Mouse (Mus musculus) ovary, postnatal 10 days (tissue): Measurements from ENCODE around the gene Smim27.
"Not testable (repeated sequence)": the region's sequence is repeated elsewhere in the genome, so short reads cannot be mapped to it uniquely, and the experiment has no call there.

Experiments used
- DNase-seq: peaks from one replicate; pipeline ENCODE4 v3.0.0; 2022; ENCODE audit warnings: low spot score

Gene Smim27

GRCm38 (mm10) chr4:40264321-40264720 is 5.1 kb upstream of the Smim27 start:
- no peak for DNase-seq

GRCm38 (mm10) chr4:40267681-40268080 is 1.7 kb upstream of the Smim27 start:
- no peak for DNase-seq

- DNase-seq, result peak; percentile 89
Observed at GRCm38 (mm10) chr4:40268204-40268813, 1.1 kb upstream of the Smim27 start.

- no peak for DNase-seq
Observed at GRCm38 (mm10) chr4:40268835-40269234, 544 bp upstream of the Smim27 start.

- DNase-seq, result no peak
Observed at GRCm38 (mm10) chr4:40278880-40279275, 9.5 kb downstream of the Smim27 start.

GRCm38 (mm10) chr4:40279276-40279900 is 10.0 kb downstream of the Smim27 start, which contains the start of gene Ndufb6:
Gene Ndufb6, minus strand, starts transcription at chr4:40279421.
- DNase-seq, result peak; percentile 98

- DNase-seq, result peak; percentile 16
Observed at GRCm38 (mm10) chr4:40285582-40285981, 16.2 kb downstream of the Smim27 start.

GRCm38 (mm10) chr4:40287415-40287814 is 18.0 kb downstream of the Smim27 start:
- no peak for DNase-seq

- no peak for DNase-seq
Observed at GRCm38 (mm10) chr4:40289046-40289445, 19.7 kb downstream of the Smim27 start.

GRCm38 (mm10) chr4:40291511-40291910 is 22.1 kb downstream of the Smim27 start:
- not testable (repeated sequence) for DNase-seq

- DNase-seq, result no peak
Observed at GRCm38 (mm10) chr4:40299169-40299568, 29.8 kb downstream of the Smim27 start.

GRCm38 (mm10) chr4:40301076-40301789 is 31.9 kb downstream of the Smim27 start:
- DNase-seq, result peak; percentile 45

GRCm38 (mm10) chr4:40302445-40303125 is 33.2 kb downstream of the Smim27 start:
- no peak for DNase-seq

GRCm38 (mm10) chr4:40309682-40310081 is 40.3 kb downstream of the Smim27 start:
- DNase-seq, result no peak

- DNase-seq, result no peak
Observed at GRCm38 (mm10) chr4:40310796-40311383, 41.5 kb downstream of the Smim27 start.

- no peak for DNase-seq
Observed at GRCm38 (mm10) chr4:40312213-40312612, 42.8 kb downstream of the Smim27 start.

- no peak for DNase-seq
Observed at GRCm38 (mm10) chr4:40313026-40313425, 43.6 kb downstream of the Smim27 start.

GRCm38 (mm10) chr4:40317404-40317803 is 48.0 kb downstream of the Smim27 start:
- DNase-seq, result no peak
